Mouse (Mus musculus): Measurements from ENCODE around the gene Plekhg2.

The Plekhg2 gene

GRCm38 (mm10) chr7:28368276-28368920 is 4.0 kb downstream of the Plekhg2 start:
- in situ Hi-C loops (cut with MboI, MseI): no loop called here

GRCm38 (mm10) chr7:28367663-28368275 is 4.6 kb downstream of the Plekhg2 start:
- in situ Hi-C loops (cut with MboI, MseI): no loop called here

DNA sequence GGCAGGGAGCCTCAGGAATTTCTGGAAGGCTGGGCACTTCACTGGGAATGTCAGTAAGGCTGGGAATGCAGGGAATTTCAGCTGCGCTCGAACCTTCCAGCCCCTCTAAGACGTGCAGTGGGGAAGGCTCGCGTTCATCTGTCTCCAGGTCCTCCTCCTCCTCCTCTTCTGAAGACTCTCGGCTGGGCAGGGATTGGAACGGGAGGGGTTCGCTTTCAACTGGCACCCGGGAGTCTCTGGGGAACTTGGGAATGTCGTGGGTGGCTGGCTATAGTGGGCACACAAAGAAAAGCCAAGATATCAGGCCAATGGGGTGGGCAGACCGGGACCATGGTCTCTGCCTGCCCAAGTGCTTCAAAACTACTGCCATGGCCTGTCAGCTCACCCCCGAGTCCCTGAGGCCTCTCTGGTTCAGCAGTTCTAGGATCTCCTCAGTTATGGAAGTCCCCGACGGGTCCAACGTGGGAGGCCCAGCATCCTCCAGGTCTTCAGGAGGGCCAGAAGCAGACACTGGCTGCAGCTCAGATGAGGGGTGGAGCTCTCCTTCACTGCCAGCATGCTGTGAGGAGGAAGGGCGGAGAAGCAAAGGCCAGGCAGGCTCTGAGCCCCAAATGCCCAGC is 9.8 kb downstream of the Plekhg2 start:
- in situ Hi-C loops (cut with MboI, MseI): no loop called here

DNA sequence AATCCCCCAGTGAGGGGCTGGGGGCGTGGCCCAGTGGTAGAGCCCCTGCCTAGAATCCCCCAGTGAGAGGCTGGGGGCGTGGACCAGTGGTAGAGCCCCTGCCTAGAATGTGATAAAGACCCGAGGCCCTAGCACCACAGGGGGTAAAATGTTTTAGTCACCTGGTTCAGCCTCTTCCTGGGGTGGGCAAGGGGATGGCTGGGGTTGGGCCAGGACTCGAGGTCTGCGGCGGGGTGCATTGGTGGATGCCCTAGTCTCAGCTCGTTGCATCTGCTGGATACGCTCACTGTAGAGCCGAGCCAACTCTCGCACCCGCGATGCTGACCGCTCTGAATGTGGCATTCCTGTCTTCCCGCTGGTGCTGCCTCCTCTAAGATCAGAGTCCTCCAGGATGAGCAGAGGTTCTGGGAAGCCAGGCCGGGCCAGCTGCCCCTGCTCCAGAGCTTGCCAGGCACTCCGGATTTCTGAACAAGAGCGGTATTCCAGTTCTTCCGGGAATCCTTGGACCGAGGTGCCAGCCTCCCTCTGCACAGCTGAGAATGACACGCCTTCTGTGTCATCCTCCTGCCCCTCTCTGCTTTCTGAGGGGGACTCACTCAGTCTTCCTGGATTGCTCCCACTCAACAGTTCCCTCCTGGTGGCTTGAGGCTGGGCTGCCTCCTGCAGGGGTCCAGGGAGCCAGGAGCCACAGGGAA is 10.6 kb downstream of the Plekhg2 start:
- in situ Hi-C loops (cut with MboI, MseI): no loop called here

GRCm38 (mm10) chr7:28360291-28360690 is 12.1 kb downstream of the Plekhg2 start:
- in situ Hi-C loops (cut with MboI, MseI): no loop called here

GRCm38 (mm10) chr7:28359854-28360253 is 12.5 kb downstream of the Plekhg2 start:
- in situ Hi-C loops (cut with MboI, MseI): no loop called here

DNA sequence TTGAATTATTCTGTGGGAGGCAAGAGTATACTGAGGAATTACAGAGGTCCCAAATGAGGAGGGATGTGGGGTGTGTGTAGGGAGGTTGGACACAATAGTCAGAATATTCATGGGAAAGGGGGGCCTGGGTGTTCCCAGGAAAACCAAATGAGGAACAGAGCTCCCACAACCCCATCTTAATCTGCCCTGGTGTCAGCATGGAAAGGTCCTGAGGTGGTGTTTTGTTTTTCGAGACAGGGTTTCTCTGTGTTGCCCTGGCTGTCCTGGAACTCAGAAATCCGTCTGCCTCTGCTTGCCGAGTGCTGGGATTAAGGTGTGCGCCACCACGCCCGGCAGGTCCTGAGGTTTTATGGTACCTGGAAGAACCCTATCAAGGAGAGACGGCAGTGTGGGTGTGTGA is 14.0 kb downstream of the Plekhg2 start:
- in situ Hi-C loops (cut with MboI, MseI): no loop called here

DNA sequence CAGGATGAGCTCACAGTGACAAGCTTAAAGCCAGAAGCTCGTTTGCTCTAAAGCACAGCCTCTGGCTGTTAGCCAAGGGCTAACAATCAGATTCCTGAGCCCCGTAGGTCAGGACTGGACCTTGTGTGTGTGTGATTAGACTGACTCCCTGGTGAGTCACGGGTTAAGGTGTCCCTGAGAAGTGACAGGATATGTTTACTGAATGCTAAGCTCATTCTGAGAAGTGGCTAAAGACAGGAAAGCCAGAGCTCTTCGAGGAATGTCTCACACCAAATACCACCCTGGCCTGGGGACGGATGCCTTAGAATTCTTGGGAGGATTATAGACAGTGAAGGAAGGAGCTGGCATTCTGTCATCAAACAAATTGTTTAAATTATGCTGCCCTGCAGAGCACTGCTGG is 14.4 kb downstream of the Plekhg2 start:
- in situ Hi-C loops (cut with MboI, MseI): no loop called here

GRCm38 (mm10) chr7:28356981-28357380 is 15.4 kb downstream of the Plekhg2 start:
- in situ Hi-C loops (cut with MboI, MseI): no loop called here

GRCm38 (mm10) chr7:28355221-28355620 is 17.2 kb downstream of the Plekhg2 start:
- in situ Hi-C loops (cut with MboI, MseI): no loop called here

- in situ Hi-C loops (cut with MboI, MseI): no loop called here
Observed at GRCm38 (mm10) chr7:28354596-28354995, 17.8 kb downstream of the Plekhg2 start.

- in situ Hi-C loops (cut with MboI, MseI): no loop called here
Observed at GRCm38 (mm10) chr7:28354113-28354581, 18.3 kb downstream of the Plekhg2 start.

DNA sequence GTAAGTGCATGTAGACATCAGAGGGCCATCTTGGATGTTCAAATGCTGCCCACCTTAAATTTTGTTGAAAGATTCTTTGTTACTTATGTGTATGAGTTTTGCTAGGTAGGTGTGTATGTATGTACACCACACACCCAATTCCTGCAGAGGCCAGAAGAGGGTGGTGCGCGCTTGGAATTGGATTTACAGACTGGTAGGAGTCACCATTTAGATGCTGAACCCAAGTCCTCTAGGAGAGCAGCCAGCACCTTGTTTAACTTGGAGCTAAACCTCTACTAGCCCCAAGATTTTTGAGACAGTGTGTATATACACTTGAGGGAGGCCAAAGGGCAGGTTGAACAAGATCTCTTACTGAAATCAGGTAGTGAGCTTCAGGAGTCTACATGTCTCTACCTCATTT is 19.1 kb downstream of the Plekhg2 start:
- in situ Hi-C loops (cut with MboI, MseI): no loop called here

DNA sequence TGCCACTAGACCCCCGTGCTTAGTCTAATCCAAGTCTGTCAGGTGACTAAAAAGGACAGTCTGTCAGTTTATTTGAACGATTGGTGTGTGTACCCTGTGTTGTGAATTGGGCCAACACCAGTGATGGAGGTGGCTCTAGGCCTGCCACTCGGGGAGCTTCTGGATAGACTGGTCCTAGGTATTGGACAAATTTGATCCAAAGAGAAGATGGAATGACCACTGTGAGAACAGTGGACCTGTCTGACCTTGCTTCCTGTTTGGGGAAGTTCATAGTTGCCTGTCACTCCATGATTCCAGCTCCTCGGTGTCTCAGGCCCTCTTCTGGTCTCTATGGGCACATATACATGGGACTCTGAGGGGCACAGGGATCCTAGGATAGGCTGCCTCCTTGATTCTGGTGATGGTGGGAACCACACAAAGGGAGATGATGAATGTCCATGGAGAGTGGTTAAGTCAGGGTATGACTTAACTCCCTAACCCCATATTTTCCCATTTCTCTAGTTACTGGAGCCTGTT is 20.7 kb downstream of the Plekhg2 start:
- in situ Hi-C loops (cut with MboI, MseI): no loop called here

DNA sequence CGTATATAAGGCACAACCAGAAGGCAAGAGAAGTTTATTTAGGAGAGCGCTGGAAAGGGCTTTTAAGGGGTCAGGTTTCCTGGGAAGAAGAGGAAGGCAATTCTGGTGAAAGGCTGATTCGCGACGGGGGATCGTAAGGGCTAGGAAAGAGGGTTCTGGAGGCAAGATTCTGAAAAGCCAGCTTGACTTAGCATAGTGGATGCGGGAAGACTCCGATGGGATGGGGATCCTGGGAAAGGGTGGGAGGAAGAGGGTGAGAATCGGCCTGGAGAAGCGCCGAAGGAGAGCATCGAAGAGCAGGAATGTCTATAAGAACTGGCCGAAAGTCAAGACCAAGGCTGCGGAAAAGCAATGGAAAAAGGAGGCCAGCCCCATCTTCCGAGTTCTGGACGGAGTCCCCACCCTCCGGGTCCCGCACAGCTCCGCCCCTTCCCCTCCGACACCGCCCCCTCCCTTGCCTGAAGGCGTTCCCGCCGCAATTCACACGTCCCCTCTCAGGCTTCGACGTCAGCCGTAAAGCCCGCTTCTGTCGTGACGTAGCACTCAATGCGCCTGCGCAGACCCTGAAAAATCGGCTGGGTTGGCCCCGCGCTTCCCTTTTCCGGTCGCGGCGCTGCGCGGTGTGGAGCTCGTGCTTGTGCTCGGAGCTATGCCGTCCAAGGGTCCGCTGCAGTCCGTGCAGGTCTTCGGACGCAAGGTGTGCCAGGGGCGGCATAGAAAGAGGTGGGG is 22.1 kb downstream of the Plekhg2 start, which contains the start of gene Rps16:
Gene Rps16 (plus strand): TSS at position 498 of the 729 bp plus-strand sequence.
- in situ Hi-C loops (cut with MboI, MseI): no loop called here

- in situ Hi-C loops (cut with MboI, MseI): no loop called here
Observed at GRCm38 (mm10) chr7:28348601-28349000, 23.8 kb downstream of the Plekhg2 start.

- in situ Hi-C loops (cut with MboI, MseI): no loop called here
Observed at GRCm38 (mm10) chr7:28347746-28348145, 24.7 kb downstream of the Plekhg2 start.

GRCm38 (mm10) chr7:28344637-28345036 is 27.8 kb downstream of the Plekhg2 start:
- in situ Hi-C loops (cut with MboI, MseI): no loop called here

GRCm38 (mm10) chr7:28341381-28341780 is 31.0 kb downstream of the Plekhg2 start:
- in situ Hi-C loops (cut with MboI, MseI): no loop called here

GRCm38 (mm10) chr7:28339213-28339917 is 33.0 kb downstream of the Plekhg2 start:
- in situ Hi-C loops (cut with MboI, MseI): no loop called here

Data from regulatory T cell (primary cell).